Mouse (Mus musculus): ENCODE measurements at regions not wholly inside any gene's neighbourhood (a gene's known extent, or its start where the extent isn't known, plus 50 kb on each side); places are given as distances from the start of the nearest gene placed in this dataset.

DNA sequence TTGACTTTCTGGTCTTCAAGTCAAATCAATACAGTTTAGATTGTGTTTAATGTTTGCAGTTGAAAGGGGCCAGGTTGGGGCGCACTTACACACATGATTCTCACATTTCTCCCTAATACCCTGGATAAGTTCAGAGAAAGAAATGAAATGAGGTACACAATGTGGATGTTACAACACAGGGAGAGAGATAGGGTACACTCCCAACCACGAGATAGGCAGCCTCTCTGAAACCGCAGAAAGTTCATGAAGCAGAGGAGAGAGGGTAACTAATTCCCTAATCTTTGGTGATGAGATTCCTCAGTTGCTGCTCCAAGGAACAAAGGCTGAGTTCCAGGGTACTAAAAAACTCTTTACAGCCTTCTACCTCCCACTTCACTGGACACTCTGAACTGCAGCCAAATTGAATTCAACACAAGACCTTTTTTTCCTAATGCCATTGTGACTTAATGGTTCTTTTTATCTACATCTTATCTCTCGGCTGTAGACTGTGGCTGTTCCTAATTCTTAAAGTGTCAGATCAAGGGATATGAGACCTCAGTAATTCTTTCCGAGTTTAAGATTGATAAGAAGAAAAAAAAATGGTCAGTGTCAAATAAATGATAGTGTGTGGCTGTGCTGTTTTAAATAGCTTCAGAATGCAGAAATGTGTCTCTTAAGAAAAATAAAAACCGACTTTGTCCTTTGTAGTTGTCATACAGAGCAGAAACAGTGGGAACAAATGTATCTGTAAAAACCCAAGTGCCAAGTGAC is 193.8 kb upstream of the Atp2b1 start:
- Histone ChIP-seq H3K9me3 (replicated peaks) (no peaks in the 10 kb centered on the region), H3K27ac (no peak overlapping the region), H3K4me1 (peaks cover 34% of the 10 kb centered on the region), H3K36me3 (no peaks in the 10 kb centered on the region), H3K27me3 (replicated peaks) (no peaks in the 10 kb centered on the region), H3K4me3 (no peak overlapping the region), H3K4me2 (no peak overlapping the region), H3K9ac (no peak overlapping the region)
- peak; percentile 47; the same call in 1 of the 2 replicates for ATAC-seq
- 28% methylated on average over 6 of the region's 6 CpGs for WGBS (ENCODE audit: insufficient replicate concordance)

DNA sequence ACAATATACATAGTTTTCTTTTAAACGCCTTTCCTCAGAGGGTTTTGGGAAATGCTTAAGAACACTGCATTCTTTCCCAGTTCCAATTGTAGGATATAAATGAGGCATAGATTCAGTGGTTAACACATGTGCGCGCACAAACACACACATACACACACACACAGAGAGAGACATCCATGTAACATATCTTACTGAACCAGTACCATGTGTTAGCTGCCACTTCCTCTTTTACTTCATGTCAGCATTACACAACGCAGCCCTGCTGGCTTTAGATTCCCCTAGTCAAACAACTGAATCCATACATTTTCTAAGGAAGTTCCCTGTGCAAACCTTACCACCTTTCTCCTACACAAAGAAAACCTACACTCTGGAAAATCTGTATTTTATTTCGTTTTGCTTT is 189.1 kb upstream of the Atp2b1 start:
- H3K27ac ChIP-seq, result no peak overlapping the region
- H3K9me3 ChIP-seq (replicated peaks), result no peaks in the 10 kb centered on the region
- H3K9ac ChIP-seq, result no peak overlapping the region
- no peak overlapping the region for H3K4me3 ChIP-seq
- no peak overlapping the region for H3K4me2 ChIP-seq
- no peaks in the 10 kb centered on the region for H3K36me3 ChIP-seq
- no peak for ATAC-seq
- H3K4me1 ChIP-seq, result peaks cover 10% of the 10 kb centered on the region
- whole genome bisulfite sequencing (ENCODE audit: insufficient replicate concordance), result 50% methylated on average over 5 of the region's 5 CpGs
- H3K27me3 ChIP-seq (replicated peaks), result no peaks in the 10 kb centered on the region

DNA sequence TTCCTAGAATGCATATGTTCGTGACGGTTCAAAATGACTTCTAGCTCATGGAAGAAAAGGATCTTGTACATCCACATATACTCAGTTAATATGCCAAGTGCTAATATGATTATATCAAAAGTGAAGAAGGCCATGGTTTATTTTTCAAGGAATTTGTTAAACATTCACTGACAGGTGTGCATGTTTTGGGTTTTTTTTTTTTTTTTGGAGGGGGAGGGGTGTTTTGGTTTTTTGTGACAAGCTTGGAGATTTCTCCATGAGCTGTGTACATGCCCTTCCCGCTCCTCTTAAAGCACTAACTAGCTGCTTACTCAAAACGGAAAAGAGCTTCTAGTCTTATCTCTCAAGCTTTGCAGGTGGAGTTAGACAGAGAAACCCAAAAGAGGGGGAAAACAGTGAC is 187.1 kb upstream of the Atp2b1 start:
- no peaks in the 10 kb centered on the region for H3K27me3 ChIP-seq (replicated peaks)
- ATAC-seq, result no peak
- H3K9ac ChIP-seq, result no peak overlapping the region
- 0 out of 2 replicates have a peak, but pooled peaks cover 5% of the 10 kb centered on the region for H3K4me1 ChIP-seq
- H3K4me2 ChIP-seq, result no peak overlapping the region
- 54% methylated on average over 4 of the region's 4 CpGs for WGBS (ENCODE audit: insufficient replicate concordance)
- H3K27ac ChIP-seq, result no peak overlapping the region
- no peaks in the 10 kb centered on the region for H3K9me3 ChIP-seq (replicated peaks)
- no peaks in the 10 kb centered on the region for H3K36me3 ChIP-seq
- no peak overlapping the region for H3K4me3 ChIP-seq

DNA sequence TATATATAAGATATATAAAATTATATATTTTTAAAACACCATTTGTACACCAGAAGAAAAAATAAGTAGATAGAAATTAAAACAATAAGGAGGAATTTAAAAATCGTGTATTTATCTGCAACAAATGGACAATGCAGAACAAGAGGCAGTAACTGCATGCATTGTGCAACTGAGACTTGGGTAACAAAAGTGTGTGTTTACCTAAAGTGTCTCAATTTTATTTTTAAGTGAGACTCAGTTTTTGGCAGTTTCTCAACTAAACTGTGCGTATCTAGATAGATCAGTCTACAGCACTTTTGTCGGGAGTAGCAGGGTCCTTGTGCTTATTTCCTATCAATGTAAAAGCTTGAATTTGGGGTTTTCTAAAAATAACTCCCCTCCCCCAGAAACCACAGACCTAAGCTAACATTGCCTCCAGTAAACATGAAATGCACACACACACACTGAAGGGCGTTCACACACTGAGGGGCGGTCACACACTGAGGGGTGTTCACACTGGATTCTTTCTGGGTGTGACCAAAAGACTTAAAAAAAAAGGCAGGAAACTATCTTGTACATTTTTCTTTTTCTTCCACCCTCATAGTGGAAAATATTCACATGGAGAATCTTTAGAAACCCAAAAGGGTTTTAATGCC is 185.7 kb upstream of the Atp2b1 start:
- H3K9ac ChIP-seq, result no peak overlapping the region
- no peaks in the 10 kb centered on the region for H3K27me3 ChIP-seq (replicated peaks)
- H3K27ac ChIP-seq, result no peak overlapping the region
- H3K4me1 ChIP-seq, result 0 out of 2 replicates have a peak, but pooled peaks cover 5% of the 10 kb centered on the region
- H3K4me2 ChIP-seq, result no peak overlapping the region
- no peaks in the 10 kb centered on the region for H3K9me3 ChIP-seq (replicated peaks)
- H3K4me3 ChIP-seq, result no peak overlapping the region
- ATAC-seq, result peak; percentile 63; the same call in 1 of the 2 replicates
- WGBS (ENCODE audit: insufficient replicate concordance), result 39% methylated on average over 5 of the region's 5 CpGs
- H3K36me3 ChIP-seq, result no peaks in the 10 kb centered on the region

DNA sequence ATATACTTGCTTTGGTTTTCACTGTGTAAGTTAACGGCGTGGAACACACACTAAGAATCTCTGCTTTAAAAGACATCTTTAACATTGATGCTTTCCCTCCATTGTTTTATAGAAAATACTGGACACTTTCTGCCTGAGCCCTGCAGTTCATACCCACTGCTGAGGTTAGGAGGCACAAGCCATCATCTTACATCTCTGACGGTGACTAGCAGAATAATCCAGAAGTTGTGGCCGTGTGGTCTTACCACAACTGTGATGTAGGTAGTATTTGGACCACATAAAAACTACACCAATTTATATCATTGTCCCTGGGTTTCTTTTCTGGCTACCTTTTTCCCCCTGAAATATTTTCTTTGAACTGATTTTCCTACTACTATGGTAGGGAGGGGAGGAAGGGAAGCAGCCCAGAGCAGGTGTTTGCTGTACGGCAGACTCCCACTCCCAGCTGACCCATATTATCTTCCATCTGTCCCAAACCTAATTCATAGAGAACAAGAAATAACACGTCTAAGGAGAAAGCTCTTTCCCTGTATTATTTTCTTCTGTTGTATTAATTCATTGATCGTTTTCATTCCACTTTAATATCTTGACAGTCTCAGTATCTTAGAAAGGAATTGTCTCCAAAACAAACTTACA is 180.1 kb upstream of the Atp2b1 start:
- no peak overlapping the region for H3K4me2 ChIP-seq
- 70% methylated on average over 7 of the region's 7 CpGs for WGBS (ENCODE audit: insufficient replicate concordance)
- H3K4me1 ChIP-seq, result no peaks in the 10 kb centered on the region
- ATAC-seq, result no peak
- H3K9ac ChIP-seq, result no peak overlapping the region
- H3K4me3 ChIP-seq, result no peak overlapping the region
- no peaks in the 10 kb centered on the region for H3K36me3 ChIP-seq
- no peak overlapping the region for H3K27ac ChIP-seq
- H3K9me3 ChIP-seq (replicated peaks), result no peaks in the 10 kb centered on the region
- H3K27me3 ChIP-seq (replicated peaks), result no peaks in the 10 kb centered on the region

DNA sequence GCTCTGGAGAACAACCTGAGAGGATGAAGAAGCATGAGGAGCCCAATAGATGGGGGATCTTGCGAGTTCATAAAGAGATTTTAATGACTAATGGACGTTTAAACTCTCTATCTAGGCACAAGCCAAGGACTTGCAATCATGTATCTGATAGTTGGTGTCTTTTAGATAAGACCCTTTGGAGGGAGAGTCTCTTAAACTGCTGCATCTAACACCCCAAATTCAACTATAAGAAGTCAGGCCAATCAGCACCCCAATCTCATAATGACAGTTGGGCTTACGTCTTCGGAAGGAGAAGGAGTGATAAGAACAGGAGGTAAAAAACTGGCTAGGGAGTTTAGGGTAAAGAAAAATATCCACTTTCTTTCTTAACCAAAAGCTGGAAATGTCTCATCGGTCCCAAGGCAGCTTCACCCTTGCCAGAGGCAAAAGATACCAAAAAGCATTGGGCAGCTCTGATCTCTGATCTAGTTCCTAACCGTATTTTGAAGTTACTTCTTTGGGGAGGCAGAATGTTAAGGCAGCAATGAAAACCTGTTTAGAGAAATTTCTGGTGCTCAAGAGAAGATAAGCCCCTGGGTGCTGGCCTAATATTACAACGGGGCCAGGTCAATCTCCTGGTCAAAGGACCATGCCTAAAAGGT is 173.6 kb upstream of the Atp2b1 start:
- no peak overlapping the region for H3K4me3 ChIP-seq
- H3K4me1 ChIP-seq, result peaks cover 9% of the 10 kb centered on the region
- 51% methylated on average over 7 of the region's 7 CpGs for WGBS (ENCODE audit: insufficient replicate concordance)
- H3K36me3 ChIP-seq, result no peaks in the 10 kb centered on the region
- H3K9me3 ChIP-seq (replicated peaks), result no peaks in the 10 kb centered on the region
- no peak overlapping the region for H3K4me2 ChIP-seq
- no peaks in the 10 kb centered on the region for H3K27me3 ChIP-seq (replicated peaks)
- no peak overlapping the region for H3K9ac ChIP-seq
- H3K27ac ChIP-seq, result no peak overlapping the region
- no peak for ATAC-seq

DNA sequence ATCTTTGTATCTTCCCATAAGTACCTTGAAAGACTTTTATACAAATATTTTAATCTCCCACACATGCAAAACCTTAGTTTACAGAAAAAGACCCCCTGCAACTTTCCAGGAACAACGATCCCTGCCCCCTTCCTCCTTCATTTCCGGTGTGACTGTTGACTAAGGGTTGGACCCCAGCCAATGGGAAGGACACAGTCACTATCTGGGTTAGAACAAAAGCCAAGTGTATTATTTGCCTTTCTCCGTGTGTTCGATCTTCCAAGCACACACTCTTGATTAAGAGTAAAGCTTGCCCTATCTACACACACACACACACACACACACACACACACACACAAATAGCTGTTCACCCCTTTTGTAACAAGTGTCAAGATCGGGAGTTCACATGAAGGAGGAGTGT is 172.8 kb upstream of the Atp2b1 start:
- no peak overlapping the region for H3K4me3 ChIP-seq
- H3K9ac ChIP-seq, result no peak overlapping the region
- H3K27me3 ChIP-seq (replicated peaks), result no peaks in the 10 kb centered on the region
- H3K9me3 ChIP-seq (replicated peaks), result no peaks in the 10 kb centered on the region
- H3K36me3 ChIP-seq, result no peaks in the 10 kb centered on the region
- WGBS (ENCODE audit: insufficient replicate concordance), result 28% methylated on average over 5 of the region's 5 CpGs
- no peak overlapping the region for H3K4me2 ChIP-seq
- H3K4me1 ChIP-seq, result peaks cover 9% of the 10 kb centered on the region
- H3K27ac ChIP-seq, result no peak overlapping the region
- no peak for ATAC-seq

DNA sequence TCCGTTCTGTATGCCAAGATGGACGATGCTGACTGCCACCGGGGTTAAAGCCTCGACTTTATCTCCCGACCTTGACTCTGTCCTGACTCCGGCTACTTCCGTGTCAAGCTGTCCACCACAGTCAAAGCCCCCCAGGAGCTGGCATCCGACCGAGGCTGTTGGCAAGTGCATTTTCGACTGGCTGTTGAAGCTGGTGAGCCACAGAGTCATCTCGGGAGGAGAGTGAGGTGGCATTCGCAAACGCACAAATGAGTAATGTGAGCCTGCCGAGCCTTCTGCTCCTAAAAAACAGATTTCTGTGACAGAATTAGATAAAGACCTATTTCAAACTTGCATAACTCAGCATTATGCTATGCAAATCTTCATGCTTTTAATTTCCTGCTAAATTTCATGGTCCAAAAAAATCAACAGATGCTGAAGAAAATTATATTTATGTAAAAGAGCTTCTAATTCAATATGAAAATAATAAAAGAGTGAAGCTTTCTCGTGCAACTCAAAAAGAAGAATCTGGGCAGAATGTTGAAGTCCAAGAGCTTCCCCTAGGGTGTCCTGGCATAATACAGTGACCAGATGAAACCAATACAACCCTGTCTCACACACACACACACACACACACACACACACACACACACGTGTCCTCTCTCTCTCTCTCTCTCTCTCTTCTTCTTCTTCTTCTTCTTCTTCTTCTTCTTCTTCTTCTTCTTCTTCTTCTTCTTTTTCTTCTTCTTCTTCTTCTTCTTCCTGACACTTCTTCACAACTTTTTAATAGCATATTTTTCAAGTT is 171.2 kb upstream of the Atp2b1 start:
- Histone ChIP-seq H3K27me3 (replicated peaks) (no peaks in the 10 kb centered on the region), H3K4me1 (peaks cover 9% of the 10 kb centered on the region), H3K27ac (no peak overlapping the region), H3K4me3 (no peak overlapping the region), H3K4me2 (no peak overlapping the region), H3K9ac (no peak overlapping the region), H3K9me3 (replicated peaks) (no peaks in the 10 kb centered on the region), H3K36me3 (no peaks in the 10 kb centered on the region)
- no peak for ATAC-seq
- WGBS (ENCODE audit: insufficient replicate concordance), result 69% methylated on average over 16 of the region's 16 CpGs

DNA sequence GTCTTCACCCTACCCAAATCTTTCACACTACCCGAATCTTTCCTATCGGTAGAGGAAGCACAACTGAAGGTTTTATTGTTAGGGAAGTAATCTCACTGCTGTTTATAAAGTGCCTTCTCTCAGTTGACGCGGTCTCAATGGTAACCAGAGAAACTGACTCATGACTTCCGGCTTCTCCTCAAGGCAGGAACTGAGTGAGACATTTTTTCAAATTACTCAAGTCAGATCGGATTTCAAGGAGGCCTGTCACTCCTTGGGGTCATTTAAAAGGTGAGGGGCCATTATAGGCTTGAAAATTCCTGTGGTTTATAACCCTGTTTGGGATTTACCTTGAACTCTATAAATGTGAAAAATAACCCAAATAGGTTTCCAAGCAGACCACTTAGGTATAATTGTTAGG is 170.0 kb upstream of the Atp2b1 start:
- no peak for ATAC-seq
- H3K36me3 ChIP-seq, result no peaks in the 10 kb centered on the region
- peaks cover 9% of the 10 kb centered on the region for H3K4me1 ChIP-seq
- no peak overlapping the region for H3K4me2 ChIP-seq
- no peak overlapping the region for H3K27ac ChIP-seq
- WGBS (ENCODE audit: insufficient replicate concordance), result 17% methylated on average over 6 of the region's 6 CpGs
- H3K9me3 ChIP-seq (replicated peaks), result no peaks in the 10 kb centered on the region
- no peaks in the 10 kb centered on the region for H3K27me3 ChIP-seq (replicated peaks)
- H3K4me3 ChIP-seq, result no peak overlapping the region
- no peak overlapping the region for H3K9ac ChIP-seq

DNA sequence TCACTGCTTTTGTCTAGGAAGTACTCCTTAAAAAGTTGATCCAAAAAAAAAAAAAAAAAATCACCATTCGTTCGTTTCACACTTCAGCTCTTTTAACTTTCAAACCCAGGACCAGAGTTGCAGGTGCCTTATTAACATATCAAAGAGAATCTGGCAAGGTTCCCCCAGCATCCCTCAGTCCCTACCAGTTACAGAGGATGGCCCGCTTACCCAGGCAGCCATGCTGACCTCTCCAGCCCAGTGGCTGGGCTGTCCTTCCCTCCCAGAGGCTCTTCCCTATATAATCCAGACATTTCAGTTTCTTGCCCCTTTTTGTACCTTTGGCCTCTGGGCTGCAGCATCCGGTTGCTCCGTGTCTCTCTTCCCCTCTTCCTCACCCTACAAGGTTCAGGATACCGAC is 169.5 kb upstream of the Atp2b1 start:
- H3K4me3 ChIP-seq, result no peak overlapping the region
- no peaks in the 10 kb centered on the region for H3K9me3 ChIP-seq (replicated peaks)
- ATAC-seq, result no peak; the same call in 1 of the 2 replicates
- WGBS (ENCODE audit: insufficient replicate concordance), result 45% methylated on average over 6 of the region's 6 CpGs
- H3K4me2 ChIP-seq, result no peak overlapping the region
- peaks cover 9% of the 10 kb centered on the region for H3K4me1 ChIP-seq
- no peak overlapping the region for H3K9ac ChIP-seq
- H3K36me3 ChIP-seq, result no peaks in the 10 kb centered on the region
- H3K27me3 ChIP-seq (replicated peaks), result no peaks in the 10 kb centered on the region
- H3K27ac ChIP-seq, result no peak overlapping the region

DNA sequence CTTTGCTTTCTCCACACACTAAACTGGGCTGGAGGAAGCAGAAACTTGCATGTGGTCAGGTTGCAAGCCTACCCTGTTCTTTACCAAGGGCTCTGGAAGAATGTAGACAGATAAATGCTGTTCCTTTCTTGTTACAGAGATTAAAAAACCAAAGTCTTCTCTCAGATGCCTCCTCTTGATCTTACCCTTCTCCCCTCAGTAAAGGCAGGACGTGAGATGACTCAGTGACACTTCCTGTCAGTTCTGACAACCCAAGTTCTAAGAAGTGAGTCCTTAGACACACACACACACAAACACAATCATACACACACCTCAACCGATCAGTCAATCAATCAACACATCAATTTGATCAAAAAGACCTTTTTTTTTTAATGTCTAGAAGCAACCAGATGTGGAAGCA is 168.8 kb upstream of the Atp2b1 start:
- Histone ChIP-seq H3K36me3 (no peaks in the 10 kb centered on the region), H3K9ac (no peak overlapping the region), H3K27ac (no peak overlapping the region), H3K4me3 (no peak overlapping the region), H3K27me3 (replicated peaks) (no peaks in the 10 kb centered on the region), H3K9me3 (replicated peaks) (no peaks in the 10 kb centered on the region), H3K4me1 (peaks cover 7% of the 10 kb centered on the region), H3K4me2 (no peak overlapping the region)
- ATAC-seq, result no peak
- WGBS (ENCODE audit: insufficient replicate concordance), result 34% methylated on average over 2 of the region's 2 CpGs
